Mouse (Mus musculus) liver, adult (tissue): Measurements from ENCODE around the gene Abcd1.

Source experiments
- GATA4 ChIP-seq: IDR thresholded peaks from 2 replicates; pipeline ENCODE4 v1.6.1; 2014; ENCODE audit warnings: mild to moderate bottlenecking, low read length; ENCODE audit not compliant: insufficient replicate concordance

Abcd1 gene

GRCm38 (mm10) chrX:73717667-73718066, 1.3 kb downstream of the Abcd1 start:
- no peak for TF ChIP-seq GATA4

DNA sequence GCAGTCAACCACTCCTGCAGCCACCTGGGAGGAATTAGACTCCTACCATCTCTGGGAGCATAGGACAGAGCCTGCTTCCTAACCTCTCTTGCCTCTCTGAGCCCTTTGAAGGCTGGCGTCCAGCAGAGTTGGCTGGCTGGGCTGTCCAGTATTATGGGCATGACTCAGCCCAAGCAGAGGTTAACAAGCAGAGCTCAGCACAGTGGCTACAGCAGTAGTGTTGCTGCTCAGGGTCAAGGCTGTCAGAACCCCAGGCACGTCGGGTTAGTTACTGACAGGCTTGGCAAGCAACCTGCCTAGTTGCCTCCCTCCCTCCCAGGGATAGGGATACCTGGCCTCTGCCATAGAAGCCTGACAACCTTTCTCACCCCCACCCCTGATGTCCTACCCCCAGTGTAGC, 1.9 kb downstream of the Abcd1 start:
- no peak for TF ChIP-seq GATA4

- TF ChIP-seq GATA4, result no peak
These were observed 2.4 kb downstream of the Abcd1 start for GRCm38 (mm10) chrX:73718686-73719362.

DNA sequence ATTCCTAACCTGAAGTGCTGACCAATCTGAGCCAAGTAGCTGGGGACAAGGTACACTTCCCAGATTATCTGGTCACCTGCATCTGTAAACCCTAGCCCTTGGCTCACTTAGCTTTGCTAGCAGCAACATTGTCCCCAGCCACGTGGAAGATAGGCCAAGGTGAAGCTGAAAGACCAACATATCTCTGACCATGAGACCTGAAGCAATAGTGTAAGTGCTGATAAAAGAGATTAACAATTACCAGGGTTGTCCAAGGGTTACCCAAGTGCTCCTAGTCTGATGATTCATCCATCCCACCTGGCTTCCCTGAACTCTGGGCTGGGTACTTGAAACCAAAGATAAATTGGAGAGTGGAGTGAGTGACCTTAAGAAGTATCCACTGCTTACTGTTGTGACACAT, 14.5 kb downstream of the Abcd1 start:
- no peak for TF ChIP-seq GATA4

- TF ChIP-seq GATA4, result no peak
These were observed 21.8 kb downstream of the Abcd1 start for GRCm38 (mm10) chrX:73738155-73738554.

GRCm38 (mm10) chrX:73739151-73739550, 22.8 kb downstream of the Abcd1 start:
- no peak for TF ChIP-seq GATA4

- no peak for TF ChIP-seq GATA4
These were observed 28.5 kb downstream of the Abcd1 start for GRCm38 (mm10) chrX:73744774-73745481.

DNA sequence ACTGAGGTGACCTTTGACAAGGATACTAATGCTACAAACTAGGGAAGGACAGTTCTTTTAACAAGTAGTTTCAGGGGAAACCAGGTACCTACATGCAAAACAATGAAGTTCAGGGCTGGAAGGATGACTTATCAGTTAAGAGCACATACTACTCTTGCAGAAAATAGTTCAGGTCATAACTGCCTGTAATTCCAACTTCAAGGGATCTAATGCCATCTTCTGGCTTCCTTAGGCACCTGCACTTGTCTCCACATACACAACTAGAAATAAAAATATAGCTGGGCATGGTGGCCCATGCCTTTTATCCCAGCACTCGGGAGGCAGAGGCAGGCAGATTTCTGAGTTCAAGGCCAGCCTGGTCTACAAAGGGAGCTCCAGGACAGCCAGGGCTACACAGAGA, 32.6 kb downstream of the Abcd1 start:
- TF ChIP-seq GATA4, result no peak

DNA sequence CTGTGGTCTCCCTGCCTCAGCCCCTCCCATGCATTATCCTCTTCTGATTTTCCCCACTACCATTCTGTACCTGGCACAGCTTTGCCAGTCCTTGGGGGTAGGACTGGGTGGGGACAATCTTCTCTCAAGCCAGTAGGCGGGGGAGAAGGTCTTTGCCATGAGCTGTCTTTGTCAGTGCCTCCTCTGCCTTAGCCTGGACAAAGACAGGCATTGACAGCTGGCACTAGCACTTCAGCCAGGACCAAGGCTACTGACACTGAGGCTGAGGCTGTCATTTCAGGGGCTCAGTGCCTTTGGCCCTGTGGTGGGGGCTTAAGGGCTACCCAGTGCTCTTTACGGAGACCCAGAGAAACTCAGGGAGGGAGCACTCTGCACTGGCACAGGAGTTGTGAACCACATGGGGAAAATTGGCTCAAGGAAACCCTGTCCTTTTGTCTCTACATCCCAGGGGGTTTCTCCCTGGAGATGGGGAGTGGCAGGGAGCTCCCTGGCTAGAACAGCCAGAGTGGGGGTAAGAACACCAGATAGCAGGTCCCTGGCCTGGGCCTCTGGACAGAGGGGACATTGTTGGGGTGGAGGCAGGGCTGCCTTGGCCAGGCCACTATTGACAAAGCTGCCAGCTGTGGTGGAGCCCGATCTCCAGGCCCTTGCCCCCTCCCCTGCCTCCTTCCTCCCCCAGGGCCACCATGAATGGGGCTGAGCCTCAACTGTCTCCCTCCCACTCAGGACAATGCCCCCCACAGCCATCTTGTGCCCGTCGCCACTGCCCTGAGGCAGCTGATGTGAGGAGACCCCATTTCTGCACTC, 40.1 kb downstream of the Abcd1 start, which contains the start of gene Plxnb3:
Plxnb3 (plus strand) TSS at position 757 of the 807 bp plus-strand sequence.
- no peak for TF ChIP-seq GATA4

GRCm38 (mm10) chrX:73758611-73759290, 42.4 kb downstream of the Abcd1 start:
- TF ChIP-seq GATA4, result no peak

- TF ChIP-seq GATA4, result no peak
These were observed 48.9 kb downstream of the Abcd1 start for GRCm38 (mm10) chrX:73765311-73765710.

DNA sequence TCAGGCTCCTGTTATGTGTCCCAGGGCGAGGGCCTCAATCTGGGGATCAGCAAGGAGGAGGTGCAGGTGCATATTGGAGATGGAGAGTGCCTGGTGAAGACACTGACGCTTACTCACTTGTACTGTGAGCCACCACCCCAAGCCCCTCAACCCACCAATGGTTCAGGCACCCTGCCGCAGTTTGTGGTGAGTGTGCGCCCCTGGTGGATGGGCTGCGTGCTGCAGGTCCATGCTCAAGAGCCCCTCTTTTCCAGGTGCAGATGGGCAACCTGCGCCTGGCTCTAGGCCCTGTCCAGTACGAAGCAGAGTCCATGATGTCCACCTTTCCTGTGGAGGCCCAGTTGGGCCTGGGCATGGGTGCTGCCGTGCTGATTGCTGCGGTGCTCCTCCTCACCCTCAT, 50.9 kb downstream of the Abcd1 start:
- no peak for TF ChIP-seq GATA4

DNA sequence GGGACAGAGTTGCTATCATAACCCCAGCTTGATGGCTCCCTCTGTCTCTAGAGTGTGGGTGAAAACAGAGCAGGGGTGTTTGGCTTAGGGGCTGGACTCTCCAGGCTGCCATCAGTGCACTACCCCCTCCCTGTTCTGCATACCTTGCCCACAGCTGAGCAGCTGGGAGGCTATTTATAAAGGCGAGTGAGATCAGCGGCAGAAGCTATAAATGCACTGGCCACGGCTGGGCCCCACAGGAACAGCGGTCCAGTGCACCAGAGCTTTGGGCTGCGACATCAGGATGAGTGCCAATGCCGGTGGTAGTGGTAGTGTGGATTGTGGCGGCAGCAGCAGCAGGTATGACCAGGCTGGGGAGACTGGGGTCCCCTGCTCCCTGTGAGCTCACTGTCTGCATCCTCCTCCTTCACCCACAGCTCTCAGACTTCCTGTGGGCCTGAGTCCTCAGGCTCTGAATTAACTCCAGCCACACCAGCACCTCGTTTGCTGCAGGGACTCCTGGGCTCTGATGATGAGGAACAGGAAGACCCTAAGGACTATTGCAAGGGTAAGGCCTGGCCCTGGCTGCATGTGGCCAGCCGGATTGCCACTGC, 57.9 kb downstream of the Abcd1 start, which contains the start of gene Srpk3:
Srpk3 (plus strand) TSS at position 238 of the 593 bp plus-strand sequence.
- TF ChIP-seq GATA4, result no peak

GRCm38 (mm10) chrX:73774802-73775483, 58.5 kb downstream of the Abcd1 start:
- no peak for TF ChIP-seq GATA4

- no peak for TF ChIP-seq GATA4
These were observed 65.8 kb downstream of the Abcd1 start for GRCm38 (mm10) chrX:73782227-73782626.

DNA sequence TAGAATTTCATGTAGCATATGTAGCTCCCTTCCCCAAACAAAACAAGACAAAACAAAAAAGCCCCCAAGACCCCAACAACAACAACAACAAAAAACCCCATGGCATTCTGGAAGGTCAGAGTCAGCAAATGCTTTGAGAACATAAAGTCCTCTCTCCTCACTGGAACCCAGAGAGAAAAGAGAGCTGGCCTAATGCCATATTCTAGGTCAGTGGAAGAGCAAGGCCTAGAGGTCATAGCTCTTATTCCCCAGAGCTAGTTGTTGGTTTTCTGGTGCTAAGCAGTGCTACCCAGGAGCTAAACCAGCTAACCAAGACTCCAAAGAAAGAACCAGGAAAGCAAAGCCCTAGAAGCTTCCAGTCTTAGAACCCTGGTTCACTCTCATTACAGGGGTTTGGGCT, 69.3 kb downstream of the Abcd1 start:
- TF ChIP-seq GATA4, result no peak
